10 mouse cellular contexts compared by ENCODE assay signal in the genomic region with DNA sequence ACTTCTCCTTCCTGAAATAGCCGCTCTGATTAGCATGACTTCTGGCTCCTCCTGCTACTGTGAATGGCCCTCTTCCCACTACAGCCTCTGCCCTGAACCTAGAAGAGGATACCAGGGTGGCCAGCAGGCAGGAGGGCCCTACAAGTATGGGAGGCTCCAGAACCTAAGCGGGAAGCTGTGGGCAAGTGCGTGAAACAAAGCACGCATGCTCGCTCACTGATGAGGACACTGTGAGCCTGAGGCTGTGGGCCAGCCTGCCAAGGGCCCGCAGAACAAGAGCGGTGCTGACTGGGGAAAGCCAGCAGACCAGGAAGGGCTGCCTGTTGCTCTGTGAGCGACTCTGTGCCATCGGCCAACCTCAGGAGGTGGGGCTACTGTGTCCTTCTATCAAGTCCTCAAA.
DNase-seq lines count a peak whose midpoint lies in the region; ATAC-seq and TF ChIP-seq lines count a peak whose summit lies in the region.
"Had no signal": no experiment of that assay in that cellular context is flagged by ENCODE, and none has a peak within 500 bp of the region (broad histone marks: within the 10 kb centered on the region; RNA-seq: fewer than 3 reads in every experiment).

No protein-coding gene starts in this region.

- H3K4me3 ChIP-seq in forebrain, postnatal 0 days (ENCODE audit: low read depth, low read length) = no peak overlapping the region
- H3K4me3 ChIP-seq in forebrain, embryonic 12.5 days (replicated peaks) = no peak overlapping the region
- H3K4me3 ChIP-seq in kidney, embryonic 14.5 days (ENCODE audit: low read length) = no peak overlapping the region
- H3K4me3 ChIP-seq in stomach, postnatal 0 days (ENCODE audit: low read depth, low read length) = no peak overlapping the region

- ATAC-seq in forebrain, postnatal 0 days = 0 out of 2 replicates have a peak, but pooled peaks have one; percentile 42
- no peak for ATAC-seq in forebrain, embryonic 12.5 days (ENCODE audit: low FRiP score)
- peak; percentile 54; the same call in 1 of the 2 replicates for ATAC-seq in kidney, embryonic 14.5 days (ENCODE audit: low FRiP score, low TSS enrichment)
- peak; percentile 49; the same call in 1 of the 2 replicates for ATAC-seq in stomach, postnatal 0 days (ENCODE audit: low FRiP score, low TSS enrichment)

- H3K27ac ChIP-seq in forebrain, postnatal 0 days (ENCODE audit: low read depth, low read length) = no peak overlapping the region
- H3K27ac ChIP-seq in forebrain, embryonic 12.5 days = no peak overlapping the region
- peak overlapping the region; percentile 81 for H3K27ac ChIP-seq in kidney, embryonic 14.5 days (ENCODE audit: low read depth, low read length)
- peak overlapping the region; percentile 74 for H3K27ac ChIP-seq in stomach, postnatal 0 days (replicated peaks)

- DNase-seq in forebrain, postnatal 0 days = no peak
- peak; percentile 34 to 40 for DNase-seq in right cerebral cortex, postnatal 10 days (ENCODE audit: low spot score in 2 of 2)
- DNase-seq in right cerebral cortex, adult 18-20 months = no peak
- DNase-seq in stomach, postnatal 0 days (ENCODE audit: low spot score) = no peak
- no peak for DNase-seq in adrenal gland, postnatal 14 days
- DNase-seq in frontal cortex, adult 2 months (ENCODE audit: extremely low spot score in 1 of 2, low spot score in 1 of 2) = no peak
- DNase-seq: adrenal gland, adult 8-10 months; spleen, adult 18-20 months had no signal

- no peaks in the 10 kb centered on the region for H3K4me1 ChIP-seq in forebrain, postnatal 0 days (ENCODE audit: insufficient read depth)
- H3K4me1 ChIP-seq in forebrain, embryonic 12.5 days = peaks cover 10% of the 10 kb centered on the region
- H3K4me1 ChIP-seq in kidney, embryonic 14.5 days (ENCODE audit: control insufficient read depth, insufficient read depth, low read length) = 0 out of 2 replicates have a peak, but pooled peaks cover 6% of the 10 kb centered on the region
- no peaks in the 10 kb centered on the region for H3K4me1 ChIP-seq in stomach, postnatal 0 days (replicated peaks; ENCODE audit: control insufficient read depth, insufficient read depth)

- 64% methylated on average over 9 of the region's 9 CpGs for WGBS in forebrain, postnatal 0 days
- whole genome bisulfite sequencing in forebrain, embryonic 12.5 days = 83% methylated on average over 9 of the region's 9 CpGs
- WGBS in kidney, embryonic 14.5 days = 69% methylated on average over 9 of the region's 9 CpGs
- 70% methylated on average over 9 of the region's 9 CpGs for WGBS in stomach, postnatal 0 days

- TF ChIP-seq EP300 in stomach, postnatal 0 days (optimal IDR thresholded peaks at IDR 0.05) = no peak

- no peaks in the 10 kb centered on the region for H3K27me3 ChIP-seq in forebrain, postnatal 0 days (ENCODE audit: insufficient read depth, low read length)
- no peaks in the 10 kb centered on the region for H3K27me3 ChIP-seq in forebrain, embryonic 12.5 days
- no peaks in the 10 kb centered on the region for H3K27me3 ChIP-seq in kidney, embryonic 14.5 days (ENCODE audit: control insufficient read depth, insufficient read depth, low read length)
- no peaks in the 10 kb centered on the region for H3K27me3 ChIP-seq in stomach, postnatal 0 days (ENCODE audit: control insufficient read depth, insufficient read depth, low read length)

- H3K9me3 ChIP-seq in forebrain, postnatal 0 days (ENCODE audit: low read length) = no peaks in the 10 kb centered on the region
- no peaks in the 10 kb centered on the region for H3K9me3 ChIP-seq in forebrain, embryonic 12.5 days
- no peaks in the 10 kb centered on the region for H3K9me3 ChIP-seq in kidney, embryonic 14.5 days (ENCODE audit: control insufficient read depth, low read length)
- H3K9me3 ChIP-seq in stomach, postnatal 0 days (ENCODE audit: control insufficient read depth, low read length) = no peaks in the 10 kb centered on the region

- H3K4me2 ChIP-seq in forebrain, postnatal 0 days (ENCODE audit: low read depth) = no peak overlapping the region
- H3K4me2 ChIP-seq in forebrain, embryonic 12.5 days = no peak overlapping the region
- no peak overlapping the region for H3K4me2 ChIP-seq in kidney, embryonic 14.5 days (replicated peaks; ENCODE audit: low read depth, low read length)
- no peak overlapping the region for H3K4me2 ChIP-seq in stomach, postnatal 0 days (replicated peaks; ENCODE audit: low read depth)

- no peak overlapping the region for H3K9ac ChIP-seq in forebrain, postnatal 0 days
- no peak overlapping the region for H3K9ac ChIP-seq in forebrain, embryonic 12.5 days
- no peak overlapping the region for H3K9ac ChIP-seq in kidney, embryonic 14.5 days (ENCODE audit: low read depth, low read length)
- H3K9ac ChIP-seq in stomach, postnatal 0 days (ENCODE audit: low read length) = no peak overlapping the region

- H3K36me3 ChIP-seq in forebrain, postnatal 0 days (ENCODE audit: insufficient read depth) = no peaks in the 10 kb centered on the region
- no peaks in the 10 kb centered on the region for H3K36me3 ChIP-seq in forebrain, embryonic 12.5 days (replicated peaks)
- no peaks in the 10 kb centered on the region for H3K36me3 ChIP-seq in kidney, embryonic 14.5 days (ENCODE audit: control insufficient read depth, insufficient read depth, low read length)
- H3K36me3 ChIP-seq in stomach, postnatal 0 days (ENCODE audit: control insufficient read depth, insufficient read depth, low read length) = no peaks in the 10 kb centered on the region

- TF ChIP-seq CTCF in forebrain, postnatal 0 days (IDR thresholded peaks at IDR 0.05; ENCODE audit: low read depth) = no peak
- no peak for TF ChIP-seq CTCF in stomach, postnatal 0 days (IDR thresholded peaks at IDR 0.05; ENCODE audit: low read depth)

Comparison
In these comparisons a context has a peak if more than half of its experiments do, and no peak if none do; other contexts are left out.
1. DNase-seq: peak in right cerebral cortex, postnatal 10 days (2 of 2); none in forebrain, postnatal 0 days (single experiment), right cerebral cortex, adult 18-20 months (single experiment), stomach, postnatal 0 days (single experiment), adrenal gland, postnatal 14 days (single experiment) and frontal cortex, adult 2 months (0 of 2).
2. H3K27ac ChIP-seq: peak in kidney, embryonic 14.5 days (single experiment) and stomach, postnatal 0 days (single experiment); none in forebrain, postnatal 0 days (single experiment) and forebrain, embryonic 12.5 days (single experiment).